Mouse (Mus musculus) gastrocnemius, postnatal 10 days (tissue): ENCODE measurements at regions not wholly inside any gene's neighbourhood (a gene's known extent, or its start where the extent isn't known, plus 50 kb on each side); places are given as distances from the start of the nearest gene placed in this dataset.

Experiments
- DNase-seq: peaks from one replicate; pipeline ENCODE4 v3.0.0; 2021; ENCODE audit warnings: mixed read lengths

DNA sequence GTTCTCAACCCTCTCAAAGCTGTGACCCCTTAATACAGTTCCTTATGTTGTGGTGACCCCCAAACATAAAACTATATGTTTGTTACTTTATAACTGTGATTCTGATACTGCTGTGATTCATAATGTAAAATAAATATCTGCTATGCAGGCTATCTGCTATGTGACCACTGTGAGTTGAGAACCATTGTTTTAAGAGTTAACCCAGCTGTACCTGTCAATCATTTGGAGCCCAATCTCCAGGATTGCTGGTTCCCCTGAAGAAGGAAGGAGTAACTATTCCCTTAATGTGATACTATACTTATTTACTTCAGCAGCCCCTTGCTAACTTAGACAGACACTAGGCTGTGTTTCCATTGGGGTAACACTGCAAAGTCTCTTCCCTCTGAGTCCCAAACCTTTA lies 400.5 kb downstream of the Nbas start:
- DNase-seq, result no peak

DNA sequence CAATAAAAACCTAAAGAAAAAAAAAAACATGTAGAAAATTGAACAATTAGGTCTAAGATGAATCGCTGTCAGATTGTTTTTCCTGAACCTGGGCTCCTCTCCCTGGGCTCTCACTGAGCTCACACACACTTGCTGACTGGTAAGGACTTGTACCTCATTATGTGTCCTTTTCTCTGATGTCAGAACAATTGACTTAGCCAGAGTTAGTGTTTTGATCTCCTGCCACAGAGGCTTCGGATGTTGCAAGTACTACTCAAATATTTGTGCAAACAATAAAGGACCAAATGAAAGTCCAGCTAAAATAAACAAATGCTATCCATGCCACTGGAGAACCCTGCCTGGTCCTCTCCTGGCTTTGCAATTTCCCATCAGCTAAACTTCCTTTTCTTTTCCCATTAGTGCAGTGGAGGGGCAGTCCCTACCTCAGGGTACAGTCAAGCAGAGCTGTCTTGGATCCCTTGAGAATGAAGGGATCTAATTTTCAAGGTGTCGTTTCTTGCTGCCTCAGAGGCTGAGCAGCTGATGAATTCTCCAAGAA lies 399.6 kb downstream of the Nbas start:
- no peak for DNase-seq

DNA sequence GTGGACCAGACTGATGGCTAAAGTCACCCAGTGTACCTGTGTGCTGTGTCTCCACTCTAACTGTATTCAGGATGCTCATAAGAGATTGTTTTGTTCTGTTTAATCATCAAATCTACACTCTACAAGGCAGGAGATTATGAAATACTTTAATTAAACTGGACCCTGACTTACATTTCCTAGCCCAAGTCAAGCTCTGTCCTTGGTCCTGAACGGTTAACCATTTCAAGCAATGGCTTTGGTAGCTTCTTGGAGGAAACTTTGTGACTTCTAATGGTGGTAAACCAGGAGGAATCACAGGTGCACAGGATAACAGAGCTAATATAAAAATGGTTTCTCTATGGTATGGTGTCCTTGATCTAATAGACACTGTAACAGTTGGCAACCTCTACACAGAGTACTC lies 370.4 kb downstream of the Nbas start:
- DNase-seq, result no peak
